Mouse (Mus musculus) C2C12 (cell line): ENCODE data around the gene Bpgm.

ENCODE experiments used
- CEBPB ChIP-seq: IDR thresholded peaks from one replicate; pipeline ENCODE4 v1.6.1; 2011; ENCODE audit warnings: low read depth, mild to moderate bottlenecking, control low read depth, moderate library complexity
- CTCF ChIP-seq: IDR thresholded peaks from one replicate; pipeline ENCODE4 v1.5.1; 2011; ENCODE audit not compliant: control insufficient read depth, insufficient read depth, insufficient read length
- MAX ChIP-seq: IDR thresholded peaks from one replicate; pipeline ENCODE4 v1.6.1; 2011; ENCODE audit warnings: mild to moderate bottlenecking, control low read depth
- MYOD1 ChIP-seq: IDR thresholded peaks from one replicate; pipeline ENCODE4 v1.6.1; 2011; ENCODE audit warnings: low read depth; ENCODE audit not compliant: control insufficient read depth, insufficient read length
- MYOG ChIP-seq: IDR thresholded peaks from one replicate; pipeline ENCODE4 v1.6.1; 2011; ENCODE audit not compliant: control insufficient read depth, insufficient read length; ENCODE audit errors: extremely low read depth
- USF1 ChIP-seq: IDR thresholded peaks from one replicate; pipeline ENCODE4 v1.6.1; 2011; ENCODE audit warnings: low read depth, mild to moderate bottlenecking, control low read depth, moderate library complexity

DNA sequence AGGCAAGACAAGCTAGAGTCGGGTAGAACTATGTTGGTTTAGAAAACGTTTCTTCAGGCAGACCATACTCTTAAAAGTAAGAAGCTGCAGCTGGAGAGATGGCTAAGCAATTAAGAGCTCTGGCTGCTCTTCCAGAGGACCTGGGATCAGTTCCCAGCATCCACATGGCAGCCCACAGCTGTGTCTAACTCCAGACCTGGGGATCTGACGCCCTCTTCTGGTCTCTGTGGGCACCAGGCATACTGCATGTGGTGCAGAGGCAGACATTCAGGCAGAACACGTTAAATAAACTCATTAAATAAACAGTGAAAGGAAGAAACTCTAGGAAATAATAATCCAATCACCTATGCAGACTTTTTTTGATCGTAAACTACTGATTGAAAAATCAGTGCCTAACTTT, 7.4 kb downstream of the Bpgm start:
- TF ChIP-seq MYOD1 (no peak), CTCF (no peak), USF1 (no peak), MAX (no peak), MYOG (no peak), CEBPB (no peak)
